Mouse (Mus musculus): ENCODE measurements around the gene Arl4a.

- TF ChIP-seq POLR2A (IDR thresholded peaks at IDR 0.05; ENCODE audit: borderline replicate concordance, control insufficient read depth, low read depth, low read length): no peak
- no peak for TF ChIP-seq CTCF (IDR thresholded peaks at IDR 0.05; ENCODE audit: control insufficient read depth, insufficient read depth, low read length)
Measured at GRCm38 (mm10) chr12:39979066-39979465, 58.8 kb downstream of the Arl4a start.

Data from bone marrow, adult 2 months (tissue).